Mouse (Mus musculus): ENCODE data around the gene Sync.

DNA sequence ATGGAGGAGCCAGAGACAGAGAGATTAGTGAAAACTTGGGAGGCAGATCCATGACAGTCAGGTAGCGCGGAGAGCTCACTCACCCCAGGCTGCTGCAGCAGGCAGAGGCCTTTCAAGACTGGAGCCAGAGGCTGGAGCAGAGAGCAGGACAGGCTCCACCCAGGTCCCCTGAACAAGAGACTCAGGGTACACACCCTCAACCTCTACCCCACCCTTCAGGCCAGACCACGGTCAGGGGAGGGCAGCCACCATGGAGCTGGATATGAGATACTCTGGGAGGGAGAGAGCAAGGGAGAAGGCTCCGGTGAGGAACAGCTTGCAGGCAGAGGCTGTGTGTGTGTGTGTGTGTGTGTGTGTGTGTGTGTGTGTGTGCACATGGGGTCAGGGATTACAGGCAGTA, 21.2 kb upstream of the Sync start:
- no peak for TF ChIP-seq GATA1 (IDR thresholded peaks at IDR 0.05; ENCODE audit: borderline replicate concordance, low read length)
- TF ChIP-seq FLI1 (IDR thresholded peaks at IDR 0.05; ENCODE audit: low read length), result no peak
